Mouse (Mus musculus) erythroblast, embryonic 14.5 days (primary cell): ENCODE data around the gene Pcnx.

Source experiments
- GATA1 ChIP-seq: IDR thresholded peaks from 2 replicates; pipeline ENCODE4 v1.6.1; 2012; ENCODE audit warnings: low read length, inconsistent platforms, mixed read lengths
- TAL1 ChIP-seq: IDR thresholded peaks from 3 replicates; pipeline ENCODE4 v1.6.1; 2012; ENCODE audit warnings: low read length, inconsistent platforms, mixed read lengths

GRCm38 (mm10) chr12:81873345-81873744 lies 13.5 kb downstream of the Pcnx start:
- TF ChIP-seq GATA1 (no peak), TAL1 (no peak)
